In genomic region chr8:53368640-53369039, GRCm38 (mm10) we compare ENCODE assay signal across 18 mouse cellular contexts.
"Had no signal": no experiment of that assay in that cellular context is flagged by ENCODE, and none has a peak within 500 bp of the region (broad histone marks: within the 10 kb centered on the region; RNA-seq: fewer than 3 reads in every experiment).

No protein-coding gene starts in this region.

- DNase-seq: kidney, postnatal 25 days; layer of hippocampus, adult 9-11 months; liver; lung, adult 18-20 months; lung, postnatal 10 days; lung, postnatal 36 days; thymus, adult 18-20 months; thymus, postnatal 36 days had no signal

- H3K27me3 ChIP-seq: limb, embryonic 13.5 days; liver, embryonic 12.5 days; liver, embryonic 15.5 days; lung, embryonic 15.5 days; megakaryocyte, embryonic 14.5 days had no signal

- H3K4me1 ChIP-seq: limb, embryonic 10.5 days; limb, embryonic 13.5 days; liver, embryonic 12.5 days; liver, embryonic 15.5 days; lung, embryonic 15.5 days; megakaryocyte, embryonic 14.5 days; midbrain, embryonic 10.5 days had no signal

- H3K9ac ChIP-seq: limb, embryonic 13.5 days; liver, embryonic 12.5 days; liver, embryonic 15.5 days; lung, embryonic 15.5 days had no signal

- H3K4me3 ChIP-seq: layer of hippocampus, adult 2 months; limb, embryonic 10.5 days; limb, embryonic 13.5 days; liver, embryonic 12.5 days; liver, embryonic 15.5 days; lung, embryonic 15.5 days; megakaryocyte, embryonic 14.5 days; midbrain, embryonic 10.5 days had no signal

- H3K27ac ChIP-seq: kidney, postnatal 0 days; layer of hippocampus, adult 2 months; limb, embryonic 10.5 days; limb, embryonic 13.5 days; liver, embryonic 12.5 days; liver, embryonic 15.5 days; lung, embryonic 15.5 days; midbrain, embryonic 10.5 days had no signal

- H3K9me3 ChIP-seq: limb, embryonic 10.5 days; limb, embryonic 13.5 days; liver, embryonic 12.5 days; liver, embryonic 15.5 days; lung, embryonic 15.5 days; megakaryocyte, embryonic 14.5 days; midbrain, embryonic 10.5 days had no signal

- H3K4me2 ChIP-seq: limb, embryonic 13.5 days; liver, embryonic 12.5 days; liver, embryonic 15.5 days; lung, embryonic 15.5 days had no signal

- H3K36me3 ChIP-seq: limb, embryonic 10.5 days; limb, embryonic 13.5 days; liver, embryonic 12.5 days; liver, embryonic 15.5 days; lung, embryonic 15.5 days; midbrain, embryonic 10.5 days had no signal

- ATAC-seq: liver, embryonic 12.5 days; midbrain, embryonic 16.5 days had no signal
